Mouse (Mus musculus): Measurements from ENCODE around the gene Defb42. TPM values are rescaled to one million over a fixed set of nuclear protein-coding genes. Genes with fewer than 3 reads are reported as not detected.

Defb42 gene
- not detected in 2 replicates for polyA plus RNA-seq (2015; fragmentation: Nextera tagmentation; extraction: Ambion mirVana)

- no peaks in the 10 kb centered on the region for H3K4me1 ChIP-seq (ENCODE audit: control insufficient read depth, insufficient read depth, low read length)
- no peak within 1 kb of the TSS for H3K9ac ChIP-seq (ENCODE audit: low read depth, low read length)
- ATAC-seq: no peak
- H3K27me3 ChIP-seq (ENCODE audit: control insufficient read depth, insufficient read depth, low read depth, low read length): no peaks in the 10 kb centered on the region
- H3K4me2 ChIP-seq (ENCODE audit: low read length): no peak within 1 kb of the TSS
- no peaks in the 10 kb centered on the region for H3K36me3 ChIP-seq (ENCODE audit: control insufficient read depth, insufficient read depth, low read length)
- H3K27ac ChIP-seq (ENCODE audit: low read length): no peak within 1 kb of the TSS
- no peak within 1 kb of the TSS for H3K4me3 ChIP-seq (ENCODE audit: low read depth, low read length)
- 77% methylated on average over 3 of the region's 3 CpGs for WGBS
- no peaks in the 10 kb centered on the region for H3K9me3 ChIP-seq (replicated peaks; ENCODE audit: control insufficient read depth, low read length, poor library complexity, severe bottlenecking)
Observed at GRCm38 (mm10) chr14:63046691-63047090, at the start of gene Defb42. Gene Defb42 (plus strand): TSS chr14:63046991.

DNA sequence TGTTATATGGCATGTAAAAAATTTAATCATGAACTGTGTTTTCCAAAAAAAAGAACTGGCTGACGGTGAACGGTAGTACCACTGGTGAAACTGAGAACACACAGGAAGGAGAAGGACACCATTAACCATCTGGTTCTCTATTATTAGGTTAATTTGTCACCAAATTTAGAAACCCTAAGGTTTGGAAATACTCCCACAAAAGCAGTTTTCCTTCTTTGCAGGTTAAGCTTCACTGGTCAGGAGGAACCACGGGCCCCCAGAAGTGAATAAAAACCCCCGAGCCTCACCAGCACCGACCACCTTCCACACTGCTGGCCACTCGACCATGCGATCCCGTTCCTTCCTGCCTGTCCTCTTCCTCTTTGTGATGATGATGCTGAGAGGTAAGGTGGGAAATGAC is 49.0 kb upstream of the Defb42 start, which contains the start of gene Defb47:
Gene Defb47 (plus strand): TSS at position 301 of the 400 bp plus-strand sequence.
- Histone ChIP-seq H3K36me3 (ENCODE audit: control insufficient read depth, insufficient read depth, low read length) (no peaks in the 10 kb centered on the region), H3K9me3 (replicated peaks; ENCODE audit: control insufficient read depth, low read length, poor library complexity, severe bottlenecking) (no peaks in the 10 kb centered on the region), H3K4me3 (ENCODE audit: low read depth, low read length) (no peak within 1 kb of the TSS), H3K27me3 (ENCODE audit: control insufficient read depth, insufficient read depth, low read depth, low read length) (no peaks in the 10 kb centered on the region), H3K4me2 (ENCODE audit: low read length) (no peak within 1 kb of the TSS), H3K27ac (ENCODE audit: low read length) (no peak within 1 kb of the TSS), H3K4me1 (ENCODE audit: control insufficient read depth, insufficient read depth, low read length) (no peaks in the 10 kb centered on the region), H3K9ac (ENCODE audit: low read depth, low read length) (no peak within 1 kb of the TSS)
- 86% methylated on average over 8 of the region's 8 CpGs for WGBS
- ATAC-seq: no peak

DNA sequence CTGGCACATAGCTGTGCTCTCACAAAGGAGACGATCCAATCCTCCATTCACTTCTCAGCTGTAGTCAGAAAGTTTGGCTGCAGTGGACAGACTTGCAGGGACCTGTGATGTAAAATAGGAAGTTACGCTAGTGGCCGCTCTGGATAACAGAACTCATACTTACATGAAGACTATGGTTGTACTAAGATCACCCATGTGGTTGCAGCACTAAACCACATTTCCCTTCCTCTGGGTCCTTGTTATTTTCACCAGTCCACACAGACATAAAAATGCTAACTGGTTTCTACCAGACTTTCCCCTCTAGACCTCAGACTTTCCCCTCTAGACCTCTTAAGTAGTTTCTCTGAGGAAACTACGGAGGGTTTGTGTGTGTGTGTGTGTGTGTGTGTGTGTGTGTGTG is 47.8 kb upstream of the Defb42 start:
- H3K9me3 ChIP-seq (replicated peaks; ENCODE audit: control insufficient read depth, low read length, poor library complexity, severe bottlenecking): no peaks in the 10 kb centered on the region
- H3K27me3 ChIP-seq (ENCODE audit: control insufficient read depth, insufficient read depth, low read depth, low read length): no peaks in the 10 kb centered on the region
- no peak overlapping the region for H3K9ac ChIP-seq (ENCODE audit: low read depth, low read length)
- H3K4me1 ChIP-seq (ENCODE audit: control insufficient read depth, insufficient read depth, low read length): no peaks in the 10 kb centered on the region
- H3K4me2 ChIP-seq (ENCODE audit: low read length): no peak overlapping the region
- WGBS: 96% methylated on average over 4 of the region's 4 CpGs
- H3K36me3 ChIP-seq (ENCODE audit: control insufficient read depth, insufficient read depth, low read length): no peaks in the 10 kb centered on the region
- no peak for ATAC-seq
- H3K27ac ChIP-seq (ENCODE audit: low read length): no peak overlapping the region
- no peak overlapping the region for H3K4me3 ChIP-seq (ENCODE audit: low read depth, low read length)

GRCm38 (mm10) chr14:63002588-63002987 is 44.2 kb upstream of the Defb42 start:
- no peak for ATAC-seq
- WGBS: 76% methylated on average over 2 of the region's 2 CpGs
- no peak overlapping the region for H3K4me3 ChIP-seq (ENCODE audit: low read depth, low read length)
- H3K27ac ChIP-seq (ENCODE audit: low read length): no peak overlapping the region
- no peaks in the 10 kb centered on the region for H3K36me3 ChIP-seq (ENCODE audit: control insufficient read depth, insufficient read depth, low read length)
- no peaks in the 10 kb centered on the region for H3K9me3 ChIP-seq (replicated peaks; ENCODE audit: control insufficient read depth, low read length, poor library complexity, severe bottlenecking)
- no peak overlapping the region for H3K4me2 ChIP-seq (ENCODE audit: low read length)
- H3K27me3 ChIP-seq (ENCODE audit: control insufficient read depth, insufficient read depth, low read depth, low read length): no peaks in the 10 kb centered on the region
- H3K4me1 ChIP-seq (ENCODE audit: control insufficient read depth, insufficient read depth, low read length): no peaks in the 10 kb centered on the region
- no peak overlapping the region for H3K9ac ChIP-seq (ENCODE audit: low read depth, low read length)

- Histone ChIP-seq H3K9ac (ENCODE audit: low read depth, low read length) (no peak within 1 kb of the TSS), H3K36me3 (ENCODE audit: control insufficient read depth, insufficient read depth, low read length) (no peaks in the 10 kb centered on the region), H3K4me1 (ENCODE audit: control insufficient read depth, insufficient read depth, low read length) (no peaks in the 10 kb centered on the region), H3K27me3 (ENCODE audit: control insufficient read depth, insufficient read depth, low read depth, low read length) (no peaks in the 10 kb centered on the region), H3K4me2 (ENCODE audit: low read length) (no peak within 1 kb of the TSS), H3K9me3 (replicated peaks; ENCODE audit: control insufficient read depth, low read length, poor library complexity, severe bottlenecking) (no peaks in the 10 kb centered on the region), H3K4me3 (ENCODE audit: low read depth, low read length) (no peak within 1 kb of the TSS), H3K27ac (ENCODE audit: low read length) (no peak within 1 kb of the TSS)
- WGBS: 95% methylated on average over 5 of the region's 5 CpGs
- no peak for ATAC-seq
Observed at GRCm38 (mm10) chr14:63011471-63011870, 35.3 kb upstream of the Defb42 start, which contains the start of gene Defb43. Gene Defb43 (plus strand): TSS chr14:63011771.

DNA sequence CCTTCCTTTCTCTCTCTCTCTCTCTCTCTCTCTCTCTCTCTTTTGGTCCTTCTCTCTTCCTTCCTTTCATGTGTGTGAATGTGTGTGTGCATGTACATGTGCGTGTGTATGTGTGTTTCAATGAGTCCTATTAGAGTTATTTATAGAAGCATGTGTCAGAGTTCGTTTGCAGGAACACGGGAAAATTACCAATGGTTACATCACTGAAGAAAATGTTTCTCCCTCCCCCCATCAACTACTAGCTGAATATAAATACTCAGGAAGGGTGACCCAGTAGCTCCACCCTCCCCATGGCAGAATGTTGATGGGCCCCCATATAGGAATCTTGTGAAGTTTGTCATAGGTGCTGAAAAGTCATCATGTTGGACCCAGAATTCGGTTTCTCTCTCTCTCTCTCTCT is 33.7 kb upstream of the Defb42 start:
- H3K36me3 ChIP-seq (ENCODE audit: control insufficient read depth, insufficient read depth, low read length): no peaks in the 10 kb centered on the region
- H3K27me3 ChIP-seq (ENCODE audit: control insufficient read depth, insufficient read depth, low read depth, low read length): no peaks in the 10 kb centered on the region
- H3K27ac ChIP-seq (ENCODE audit: low read length): no peak overlapping the region
- H3K4me3 ChIP-seq (ENCODE audit: low read depth, low read length): no peak overlapping the region
- no peaks in the 10 kb centered on the region for H3K4me1 ChIP-seq (ENCODE audit: control insufficient read depth, insufficient read depth, low read length)
- no peak overlapping the region for H3K9ac ChIP-seq (ENCODE audit: low read depth, low read length)
- 90% methylated on average over 4 of the region's 4 CpGs for WGBS
- no peak for ATAC-seq
- no peaks in the 10 kb centered on the region for H3K9me3 ChIP-seq (replicated peaks; ENCODE audit: control insufficient read depth, low read length, poor library complexity, severe bottlenecking)
- H3K4me2 ChIP-seq (ENCODE audit: low read length): no peak overlapping the region

- ATAC-seq: no peak
- no peaks in the 10 kb centered on the region for H3K27me3 ChIP-seq (ENCODE audit: control insufficient read depth, insufficient read depth, low read depth, low read length)
- no peaks in the 10 kb centered on the region for H3K4me1 ChIP-seq (ENCODE audit: control insufficient read depth, insufficient read depth, low read length)
- no peaks in the 10 kb centered on the region for H3K36me3 ChIP-seq (ENCODE audit: control insufficient read depth, insufficient read depth, low read length)
- WGBS: 88% methylated on average over 4 of the region's 4 CpGs
- H3K9ac ChIP-seq (ENCODE audit: low read depth, low read length): no peak overlapping the region
- H3K9me3 ChIP-seq (replicated peaks; ENCODE audit: control insufficient read depth, low read length, poor library complexity, severe bottlenecking): no peaks in the 10 kb centered on the region
- no peak overlapping the region for H3K4me3 ChIP-seq (ENCODE audit: low read depth, low read length)
- no peak overlapping the region for H3K4me2 ChIP-seq (ENCODE audit: low read length)
- no peak overlapping the region for H3K27ac ChIP-seq (ENCODE audit: low read length)
Observed at GRCm38 (mm10) chr14:63014667-63015066, 32.1 kb upstream of the Defb42 start.

GRCm38 (mm10) chr14:63020524-63021156 is 26.2 kb upstream of the Defb42 start:
- WGBS: 64% methylated on average over 6 of the region's 6 CpGs
- no peak overlapping the region for H3K4me3 ChIP-seq (ENCODE audit: low read depth, low read length)
- H3K4me1 ChIP-seq (ENCODE audit: control insufficient read depth, insufficient read depth, low read length): no peaks in the 10 kb centered on the region
- ATAC-seq: no peak
- H3K9ac ChIP-seq (ENCODE audit: low read depth, low read length): no peak overlapping the region
- H3K36me3 ChIP-seq (ENCODE audit: control insufficient read depth, insufficient read depth, low read length): no peaks in the 10 kb centered on the region
- H3K9me3 ChIP-seq (replicated peaks; ENCODE audit: control insufficient read depth, low read length, poor library complexity, severe bottlenecking): no peaks in the 10 kb centered on the region
- H3K4me2 ChIP-seq (ENCODE audit: low read length): no peak overlapping the region
- H3K27me3 ChIP-seq (ENCODE audit: control insufficient read depth, insufficient read depth, low read depth, low read length): no peaks in the 10 kb centered on the region
- H3K27ac ChIP-seq (ENCODE audit: low read length): no peak overlapping the region

GRCm38 (mm10) chr14:63049910-63050370 is 3.1 kb downstream of the Defb42 start, which contains the start of gene Defb30:
Gene Defb30 (minus strand): TSS chr14:63049960.
- Histone ChIP-seq H3K27me3 (ENCODE audit: control insufficient read depth, insufficient read depth, low read depth, low read length) (no peaks in the 10 kb centered on the region), H3K4me1 (ENCODE audit: control insufficient read depth, insufficient read depth, low read length) (no peaks in the 10 kb centered on the region), H3K27ac (ENCODE audit: low read length) (no peak within 1 kb of the TSS), H3K36me3 (ENCODE audit: control insufficient read depth, insufficient read depth, low read length) (no peaks in the 10 kb centered on the region), H3K9ac (ENCODE audit: low read depth, low read length) (no peak within 1 kb of the TSS), H3K4me2 (ENCODE audit: low read length) (no peak within 1 kb of the TSS), H3K9me3 (replicated peaks; ENCODE audit: control insufficient read depth, low read length, poor library complexity, severe bottlenecking) (no peaks in the 10 kb centered on the region), H3K4me3 (ENCODE audit: low read depth, low read length) (no peak within 1 kb of the TSS)
- ATAC-seq: no peak
- 65% methylated on average over 11 of the region's 14 CpGs for WGBS
